Mouse (Mus musculus) yolk sac, embryonic 10.5 days (tissue): ENCODE measurements around the gene BC025446.
"Not testable (repeated sequence)": the region's sequence is repeated elsewhere in the genome, so short reads cannot be mapped to it uniquely, and the experiment has no call there.

Experiments used
- DNase-seq: peaks from one replicate; pipeline ENCODE4 v3.0.0-alpha.2; 2017; ENCODE audit warnings: low spot score

Gene BC025446

GRCm38 (mm10) chr15:75215778-75216691 is at the start of gene BC025446:
TSS of gene BC025446 (plus strand) at chr15:75216376.
- DNase-seq: peak; percentile 83

- DNase-seq: peak; percentile 25
Measured at GRCm38 (mm10) chr15:75175506-75175905, 40.7 kb upstream of the BC025446 start.

DNA sequence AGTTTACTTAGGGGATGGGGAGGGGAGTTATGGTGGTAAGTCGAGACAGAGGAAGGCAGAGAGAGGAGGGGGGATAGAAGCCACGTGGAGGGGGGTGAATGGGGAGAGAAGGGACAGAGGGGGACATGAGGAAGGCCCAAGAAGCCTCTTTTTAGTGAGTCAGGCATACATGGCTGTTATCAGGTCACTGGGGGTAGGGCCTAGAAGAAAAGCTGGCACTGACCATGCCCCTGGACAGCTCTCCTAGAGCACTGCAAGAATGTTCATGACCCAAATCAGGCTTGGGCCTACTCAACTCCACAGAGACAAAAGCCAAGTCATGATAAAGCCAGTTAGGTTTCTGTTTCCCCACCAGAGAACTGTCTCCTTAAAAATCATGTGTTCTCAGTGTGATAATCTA is 29.9 kb upstream of the BC025446 start:
- DNase-seq: no peak

GRCm38 (mm10) chr15:75189116-75189515 is 27.1 kb upstream of the BC025446 start:
- peak; percentile 37 for DNase-seq

GRCm38 (mm10) chr15:75190560-75190959 is 25.6 kb upstream of the BC025446 start:
- not testable (repeated sequence) for DNase-seq

GRCm38 (mm10) chr15:75216831-75217230 is 655 bp downstream of the BC025446 start:
- no peak for DNase-seq

GRCm38 (mm10) chr15:75221942-75222341 is 5.8 kb downstream of the BC025446 start:
- DNase-seq: no peak

GRCm38 (mm10) chr15:75237736-75238288 is 21.6 kb downstream of the BC025446 start:
- DNase-seq: no peak

DNA sequence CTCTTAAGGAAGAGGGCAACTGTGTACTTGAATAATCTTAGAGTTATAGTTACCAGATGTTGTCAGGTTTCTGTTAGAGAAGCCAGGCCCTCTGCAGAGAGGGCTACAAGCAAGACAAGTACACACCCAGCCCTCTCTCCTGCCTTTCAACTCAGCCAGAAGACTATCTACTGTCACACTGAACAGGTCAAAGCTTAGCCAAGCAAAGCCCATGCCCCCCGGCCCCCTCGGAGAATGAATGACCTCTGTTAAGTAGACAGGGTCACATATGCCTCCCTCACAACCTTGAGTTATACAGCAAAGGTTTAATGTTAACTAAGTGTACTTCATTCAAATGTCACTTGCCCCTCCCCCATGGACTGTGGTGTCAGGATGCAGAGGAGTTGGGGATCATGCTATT is 24.4 kb downstream of the BC025446 start:
- DNase-seq: peak; percentile 8

DNA sequence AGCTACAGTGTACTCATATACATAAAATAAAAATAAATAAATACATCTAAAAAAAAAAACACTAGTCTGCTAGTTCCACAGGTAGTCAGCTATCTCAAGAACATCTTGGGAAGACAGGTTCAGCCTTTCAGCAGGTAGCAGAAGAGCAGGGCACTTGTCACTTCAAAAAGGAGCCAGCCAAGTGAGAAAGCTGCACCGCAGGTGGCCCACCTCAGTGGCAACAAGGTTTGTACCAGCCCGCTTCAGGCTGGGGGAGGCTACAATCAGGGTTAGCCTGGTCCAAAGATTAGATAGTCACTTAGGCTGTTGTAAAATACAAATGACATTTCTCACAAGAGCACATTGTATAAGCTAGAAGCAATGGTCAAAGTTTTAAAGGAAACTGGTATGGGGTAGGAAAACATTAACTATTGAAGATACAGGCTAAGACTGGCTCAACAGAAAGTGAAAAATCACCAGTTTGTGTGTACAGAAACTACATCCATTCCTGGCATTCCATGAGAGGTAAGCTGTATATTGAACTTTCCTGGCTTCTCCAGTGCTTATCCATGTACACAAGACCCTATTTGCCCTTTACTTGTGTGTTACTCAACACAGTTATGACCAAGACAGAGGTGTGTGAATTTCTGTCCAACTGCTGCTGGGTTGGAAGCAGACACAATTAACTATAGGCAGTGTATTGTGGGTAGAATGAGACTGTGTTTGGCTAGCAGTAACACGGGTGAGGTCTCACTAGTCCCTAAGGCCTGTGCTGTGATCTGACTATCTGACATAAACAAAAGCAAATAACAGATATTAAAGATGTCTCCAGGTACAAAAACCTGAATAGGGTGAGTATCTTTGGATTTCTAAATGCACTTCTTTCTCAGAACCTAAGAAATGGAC is 26.8 kb downstream of the BC025446 start:
- peak; percentile 32 for DNase-seq

- DNase-seq: no peak
Measured at GRCm38 (mm10) chr15:75254671-75255070, 38.5 kb downstream of the BC025446 start.

- DNase-seq: no peak
Measured at GRCm38 (mm10) chr15:75265863-75266262, 49.7 kb downstream of the BC025446 start.

GRCm38 (mm10) chr15:75266626-75267025 is 50.5 kb downstream of the BC025446 start:
- DNase-seq: no peak

DNA sequence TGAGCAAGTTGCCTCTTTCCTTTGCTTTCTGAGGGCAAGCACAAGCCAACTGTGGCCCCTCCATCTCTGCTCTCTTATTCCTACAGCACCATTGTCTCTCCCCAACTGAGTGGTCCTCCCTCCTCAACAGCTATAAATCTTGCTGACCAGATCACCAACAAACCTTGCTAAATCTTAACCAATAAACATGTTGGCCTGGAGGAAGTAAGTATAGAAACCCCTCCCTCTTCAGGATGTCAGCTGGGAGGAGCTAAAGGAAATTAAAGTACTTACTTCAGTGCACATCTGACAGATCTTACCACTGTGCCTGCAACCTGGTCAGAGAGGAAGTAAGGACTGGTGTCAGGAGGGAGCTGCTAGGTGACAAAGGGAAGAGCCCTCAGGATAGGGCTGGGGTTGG is 51.9 kb downstream of the BC025446 start, which contains the start of gene Ly6f:
Gene Ly6f, plus strand, starts transcription at position 301 of the 400 bp plus-strand sequence.
- no peak for DNase-seq

DNA sequence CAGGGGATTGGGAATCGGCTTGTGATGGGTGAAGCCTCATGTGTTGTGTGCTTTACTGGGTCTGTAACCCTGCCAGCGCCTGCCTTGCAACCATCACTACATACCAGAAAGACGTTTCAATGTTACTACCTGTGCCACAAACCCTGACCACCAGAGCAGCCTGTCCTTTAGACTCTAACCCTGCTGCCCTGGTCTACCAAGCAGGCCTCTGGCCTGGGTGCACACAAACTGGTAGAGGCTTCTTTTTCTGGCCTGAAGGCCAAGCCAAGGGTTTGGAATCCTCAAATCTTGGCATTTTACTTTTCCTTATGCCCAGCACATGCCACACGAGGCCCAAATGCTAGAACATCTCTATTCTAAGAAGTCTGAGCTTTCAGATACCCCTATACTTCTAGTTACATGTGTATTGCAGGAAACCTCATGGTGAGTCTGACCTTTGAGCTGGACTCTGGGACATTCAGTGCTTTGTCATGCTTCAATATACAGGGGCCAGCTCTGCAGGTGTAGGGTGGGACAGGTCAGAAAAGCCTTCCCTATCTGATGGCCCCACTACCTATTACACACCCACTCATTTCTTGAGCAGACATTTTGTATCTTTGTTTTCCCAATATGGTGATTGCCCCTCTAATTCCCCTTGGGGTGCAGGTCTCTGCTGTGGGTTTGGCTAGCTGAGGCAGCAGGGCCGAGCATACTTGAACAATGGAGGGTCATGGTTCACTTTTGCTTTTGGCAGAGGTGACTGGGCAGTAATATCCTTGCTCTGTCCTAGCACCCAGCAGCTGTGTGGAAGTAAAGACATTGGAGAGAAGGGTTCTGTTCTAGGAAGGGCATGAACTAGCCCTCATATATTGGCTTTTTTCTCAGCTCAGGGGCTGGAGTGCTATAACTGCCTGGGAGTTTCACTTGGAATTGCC is 53.0 kb downstream of the BC025446 start:
- DNase-seq: no peak

- DNase-seq: peak; percentile 20
Measured at GRCm38 (mm10) chr15:75270169-75270568, 54.0 kb downstream of the BC025446 start.

DNA sequence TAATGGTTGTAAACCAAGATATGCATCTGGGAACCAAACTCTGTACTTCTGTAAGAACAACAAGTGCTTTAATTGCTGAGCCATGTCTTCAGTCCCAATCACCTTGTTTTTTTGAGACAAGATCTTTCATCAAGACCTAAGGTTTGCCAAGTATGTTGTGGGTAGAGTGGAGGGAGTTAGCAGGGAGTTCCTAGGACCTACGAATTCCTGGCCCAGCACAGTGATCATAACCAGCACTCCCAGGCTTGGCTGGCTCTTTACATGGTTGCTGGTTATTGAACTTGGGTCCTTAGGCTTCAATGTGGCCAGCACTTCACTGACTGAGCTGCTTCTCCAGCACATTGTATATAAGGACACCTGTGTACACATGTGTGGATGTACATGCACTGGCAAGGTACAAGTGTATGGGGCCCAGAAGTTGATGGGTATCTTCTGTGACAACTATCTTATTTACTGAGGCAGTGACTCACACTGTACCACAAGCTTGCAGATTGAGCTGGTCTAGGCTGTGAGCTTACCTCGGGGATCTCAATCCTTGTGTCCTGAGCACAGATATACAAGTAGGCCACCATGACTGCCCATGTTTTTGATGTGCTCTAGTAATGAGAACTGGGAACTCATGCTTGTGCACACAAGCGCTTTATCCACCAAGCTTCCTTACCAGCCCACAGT is 54.7 kb downstream of the BC025446 start:
- no peak for DNase-seq

DNA sequence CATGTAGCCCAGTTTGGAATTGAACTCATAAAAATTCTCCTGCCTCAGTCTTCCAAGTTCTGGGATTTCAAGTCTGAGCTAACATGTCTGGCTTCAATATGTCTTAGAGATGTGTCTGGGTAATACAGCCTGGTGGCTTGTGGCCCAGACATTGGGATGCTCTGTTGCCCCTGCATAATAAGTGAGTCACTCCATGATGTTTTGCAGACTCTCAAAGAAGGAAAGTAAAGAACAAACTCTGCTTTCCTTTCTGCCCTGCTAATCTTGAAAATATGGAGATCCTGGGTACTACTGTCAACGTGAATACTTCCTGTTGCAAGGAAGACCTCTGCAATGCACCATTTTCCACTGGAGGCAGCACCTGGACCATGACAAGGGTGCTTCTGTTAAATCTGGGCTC is 55.2 kb downstream of the BC025446 start:
- DNase-seq: no peak

GRCm38 (mm10) chr15:75271891-75272290 is 55.7 kb downstream of the BC025446 start:
- DNase-seq: no peak
